Mouse (Mus musculus) c-Kit-positive CD71-negative TER-119-negative erythroid progenitor cells, embryonic 14.5 days (primary cell): ENCODE measurements at regions not wholly inside any gene's neighbourhood (a gene's known extent, or its start where the extent isn't known, plus 50 kb on each side); places are given as distances from the start of the nearest gene placed in this dataset.

ENCODE experiments used
- DNase-seq: peaks from one replicate; pipeline ENCODE4 v3.0.0-alpha.2; 2013; ENCODE audit warnings: low read depth

GRCm38 (mm10) chr2:50942741-50943140, 206.2 kb downstream of the Rnd3 start:
- DNase-seq = no peak

GRCm38 (mm10) chr2:50932936-50933335, 216.0 kb downstream of the Rnd3 start:
- DNase-seq = no peak

DNA sequence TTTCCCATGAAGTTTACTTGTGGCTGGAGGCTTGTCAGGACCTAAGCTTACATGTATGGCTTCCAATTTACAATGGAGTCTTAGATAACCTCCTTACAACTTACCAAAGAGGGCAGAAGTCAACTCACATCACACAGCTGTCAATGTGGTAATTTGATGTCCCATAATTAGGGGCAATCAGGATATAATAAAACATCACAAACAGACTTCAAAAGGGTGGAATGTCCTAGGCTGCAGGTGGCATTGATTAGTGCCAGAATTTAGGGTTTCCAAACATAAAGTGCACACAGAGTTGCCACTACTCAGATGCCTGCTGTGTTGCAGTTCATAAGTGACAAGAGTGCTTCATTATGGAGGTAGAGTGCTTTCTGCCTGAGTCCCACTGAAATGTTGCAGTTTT, 227.9 kb downstream of the Rnd3 start:
- no peak for DNase-seq

DNA sequence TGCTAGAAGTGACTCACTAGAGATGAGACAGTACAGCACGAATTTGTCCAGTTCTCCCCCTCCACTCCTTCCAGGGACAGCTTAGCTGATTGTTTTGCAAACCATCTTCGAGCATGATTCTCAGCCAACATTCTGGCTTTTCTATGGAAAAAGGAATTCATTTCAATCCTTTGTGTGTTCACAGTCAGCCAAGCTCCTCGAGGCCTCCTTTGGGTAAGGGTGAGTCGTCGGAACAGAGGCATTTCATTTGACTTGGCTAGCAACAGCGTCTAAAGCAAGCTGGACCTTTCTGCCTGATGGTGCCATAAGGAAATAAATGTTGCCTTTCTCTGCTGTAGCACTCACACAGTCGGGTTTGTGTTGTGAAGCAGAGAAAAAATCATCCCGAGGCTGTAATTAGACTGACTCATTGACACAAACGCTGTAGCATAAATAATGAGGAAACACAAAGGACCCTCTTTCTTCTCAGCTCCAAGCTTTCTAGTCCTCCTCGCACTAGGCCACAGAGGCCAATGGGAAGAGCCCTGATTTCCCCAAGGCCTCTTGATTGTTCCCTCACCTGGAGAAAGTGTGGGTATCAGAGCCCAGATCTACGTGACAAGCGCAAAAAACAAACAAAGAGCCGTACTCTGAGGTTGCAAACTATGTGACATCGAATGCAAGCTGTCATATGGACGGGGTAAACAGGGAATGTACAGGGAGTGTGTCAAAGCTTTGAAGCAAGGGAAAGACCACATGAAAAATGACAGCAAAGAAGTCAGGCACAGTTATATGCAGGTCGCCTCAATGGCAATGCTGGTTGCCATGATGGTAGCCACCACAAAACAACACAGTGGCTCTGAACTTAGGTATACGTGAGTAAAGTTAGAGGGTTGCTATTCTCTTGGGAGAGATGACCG, 232.3 kb downstream of the Rnd3 start:
- no peak for DNase-seq

DNA sequence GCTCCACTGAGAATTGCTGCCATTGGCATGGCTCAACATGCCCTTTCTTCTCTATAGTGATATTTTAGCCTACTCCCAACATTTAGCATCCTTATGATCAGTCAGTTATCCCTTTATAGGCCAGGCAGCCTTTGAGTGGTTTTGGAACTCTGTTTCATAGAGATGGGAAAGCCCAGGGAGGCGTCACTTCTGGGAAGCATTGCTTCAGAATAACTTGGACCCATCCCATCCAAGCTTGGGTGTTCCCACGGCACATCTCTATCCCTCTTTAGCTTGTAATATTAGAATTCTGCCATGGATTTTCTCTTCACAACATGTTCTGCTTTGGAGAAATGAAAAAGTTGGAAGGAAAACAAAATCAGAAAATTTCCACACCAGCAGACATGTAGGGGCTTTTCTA, 233.8 kb downstream of the Rnd3 start:
- DNase-seq = no peak

GRCm38 (mm10) chr2:50914176-50914575, 234.7 kb downstream of the Rnd3 start:
- DNase-seq = no peak

DNA sequence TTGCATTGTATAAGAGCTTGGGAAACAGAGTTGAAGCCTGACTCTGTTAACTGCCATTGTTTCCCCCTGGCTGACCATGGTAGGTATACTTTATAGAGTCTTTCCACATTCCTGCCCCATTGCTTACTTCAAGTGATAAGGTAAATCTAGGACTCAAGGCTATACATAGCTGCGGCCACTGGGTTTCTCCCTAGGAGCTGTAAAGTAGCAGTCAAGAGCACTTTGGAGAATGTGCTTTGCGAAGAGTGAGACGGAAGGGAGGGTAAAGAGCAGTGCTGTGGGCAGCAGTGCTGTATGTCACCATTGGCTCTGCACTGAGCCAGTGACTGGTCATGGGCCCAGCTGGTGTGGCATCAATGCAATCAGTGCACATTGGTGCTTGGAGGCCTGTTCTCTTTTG, 240.1 kb downstream of the Rnd3 start:
- no peak for DNase-seq

DNA sequence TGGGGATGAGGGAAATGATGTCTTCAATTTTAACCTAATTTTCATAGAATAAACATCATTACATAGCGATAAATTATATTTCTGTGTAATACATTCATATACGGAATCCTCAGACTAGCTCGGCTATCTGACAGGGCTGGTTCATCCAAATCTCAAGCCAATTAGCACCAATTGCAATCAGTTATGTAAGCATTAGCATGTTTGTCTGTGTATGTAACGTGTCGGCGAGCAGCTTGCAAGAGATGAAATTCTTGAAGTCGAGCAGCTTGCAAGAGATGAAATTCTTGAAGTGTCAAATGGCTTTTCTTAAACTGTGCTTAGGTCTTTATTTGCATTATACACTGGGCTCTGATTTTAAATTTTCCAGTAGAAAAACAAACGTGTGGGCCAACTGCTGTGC, 246.2 kb downstream of the Rnd3 start:
- DNase-seq = no peak

DNA sequence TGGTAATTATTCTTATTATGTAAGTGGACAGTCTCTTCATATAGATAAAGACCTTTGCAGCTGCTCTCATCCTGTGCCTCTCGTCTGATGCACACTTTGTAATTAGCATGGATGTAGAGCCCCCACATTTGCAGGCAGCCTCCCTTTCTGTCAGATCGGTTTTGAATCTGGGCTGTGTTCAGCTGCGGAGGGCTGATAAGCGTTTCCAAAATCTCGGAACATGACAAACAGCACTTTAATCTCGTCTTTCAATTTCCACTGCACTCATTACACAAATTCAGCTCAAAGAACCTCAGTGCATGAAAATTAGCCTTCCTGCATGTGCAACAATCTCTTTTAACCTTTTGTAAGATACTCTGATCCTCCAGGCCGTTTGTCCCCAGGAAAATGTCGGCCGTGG, 246.7 kb downstream of the Rnd3 start:
- DNase-seq = no peak

GRCm38 (mm10) chr2:50888992-50889391, 259.9 kb downstream of the Rnd3 start:
- no peak for DNase-seq

DNA sequence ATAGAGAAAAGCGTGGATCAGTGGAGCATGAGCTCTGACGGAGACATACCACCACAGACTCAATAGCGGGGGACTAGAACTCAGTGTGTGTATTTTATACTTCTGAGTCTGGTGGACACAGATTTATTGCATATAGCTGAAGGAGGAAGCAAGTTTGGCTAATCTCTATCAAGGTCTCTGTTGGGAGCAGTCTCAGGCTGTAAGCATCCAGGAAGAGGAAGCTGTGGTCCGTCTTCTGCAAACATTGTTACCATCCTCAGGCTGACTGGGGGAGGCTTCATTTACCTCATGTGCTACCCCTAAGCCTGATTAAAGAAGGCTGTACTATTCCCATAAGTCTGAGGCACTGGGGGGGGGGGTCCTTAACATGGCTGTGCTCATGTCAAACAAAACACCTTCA, 261.0 kb downstream of the Rnd3 start:
- DNase-seq = no peak

- DNase-seq = no peak
Measured at GRCm38 (mm10) chr2:50885924-50886315, 263.0 kb downstream of the Rnd3 start.

GRCm38 (mm10) chr2:50885280-50885923, 263.5 kb downstream of the Rnd3 start:
- DNase-seq = no peak

DNA sequence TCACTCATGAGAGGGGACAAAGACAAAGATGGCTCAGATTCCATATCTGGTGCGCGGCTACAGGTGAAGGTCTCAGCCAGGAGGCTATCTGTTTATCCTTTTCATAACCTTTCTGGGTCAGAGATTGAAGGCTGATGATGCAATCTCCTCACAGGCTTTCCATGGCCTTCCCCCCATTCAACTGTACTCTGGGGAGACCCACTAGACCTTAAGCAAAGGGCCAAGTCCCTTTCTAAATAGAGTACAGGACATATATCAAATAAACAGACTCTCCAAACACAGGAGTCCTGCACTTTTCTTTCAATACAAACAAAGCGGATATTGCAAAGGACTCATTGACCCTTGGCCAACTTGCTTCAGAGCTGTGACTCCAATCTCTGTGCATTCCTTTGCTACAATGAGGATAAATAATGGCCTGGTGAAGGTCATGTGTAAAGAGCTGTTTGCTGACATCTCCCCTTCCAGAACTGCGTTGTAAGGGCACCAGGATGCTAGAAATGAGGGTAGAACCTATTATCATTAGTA, 267.3 kb downstream of the Rnd3 start:
- DNase-seq = no peak

- DNase-seq = no peak
Measured at GRCm38 (mm10) chr2:50880806-50881205, 268.1 kb downstream of the Rnd3 start.

DNA sequence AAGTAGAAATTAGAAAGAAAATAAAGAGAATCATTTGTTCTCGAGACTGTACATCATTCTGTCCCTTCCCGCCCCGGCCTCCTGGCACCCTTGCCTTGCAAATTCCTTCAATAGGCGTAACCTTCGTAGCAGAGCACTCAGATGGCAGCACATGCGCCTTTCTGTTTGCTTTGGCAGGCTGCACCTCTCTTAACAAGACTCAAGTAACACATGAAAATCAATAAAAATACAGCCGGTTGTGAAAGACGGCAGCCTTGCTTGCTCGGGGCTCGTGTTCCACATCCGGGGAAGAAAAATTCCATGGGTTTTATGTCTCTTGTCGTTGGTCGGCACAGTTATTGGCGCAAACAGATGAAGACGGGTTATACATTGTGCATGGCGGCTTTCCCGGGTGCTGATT, 271.2 kb downstream of the Rnd3 start:
- DNase-seq = no peak

DNA sequence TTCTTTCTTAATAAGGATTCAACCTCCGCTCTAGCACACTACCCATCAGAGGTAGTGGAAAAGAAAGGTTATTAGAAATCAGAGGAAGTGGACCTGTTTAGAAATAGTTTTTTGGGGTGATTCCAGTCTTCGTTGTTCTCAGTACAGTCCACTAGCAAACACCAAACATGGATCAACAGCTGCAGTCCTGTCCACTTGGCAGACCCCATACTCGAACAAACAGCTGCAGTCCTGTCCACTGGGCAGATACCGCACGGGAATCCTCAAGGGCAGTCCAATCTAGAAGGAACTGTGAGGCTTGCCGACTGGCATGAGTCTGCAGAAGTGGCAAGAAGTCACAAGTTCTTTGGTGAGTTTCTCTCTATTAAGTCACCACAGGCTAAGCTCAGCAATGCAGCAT, 273.8 kb downstream of the Rnd3 start:
- no peak for DNase-seq

DNA sequence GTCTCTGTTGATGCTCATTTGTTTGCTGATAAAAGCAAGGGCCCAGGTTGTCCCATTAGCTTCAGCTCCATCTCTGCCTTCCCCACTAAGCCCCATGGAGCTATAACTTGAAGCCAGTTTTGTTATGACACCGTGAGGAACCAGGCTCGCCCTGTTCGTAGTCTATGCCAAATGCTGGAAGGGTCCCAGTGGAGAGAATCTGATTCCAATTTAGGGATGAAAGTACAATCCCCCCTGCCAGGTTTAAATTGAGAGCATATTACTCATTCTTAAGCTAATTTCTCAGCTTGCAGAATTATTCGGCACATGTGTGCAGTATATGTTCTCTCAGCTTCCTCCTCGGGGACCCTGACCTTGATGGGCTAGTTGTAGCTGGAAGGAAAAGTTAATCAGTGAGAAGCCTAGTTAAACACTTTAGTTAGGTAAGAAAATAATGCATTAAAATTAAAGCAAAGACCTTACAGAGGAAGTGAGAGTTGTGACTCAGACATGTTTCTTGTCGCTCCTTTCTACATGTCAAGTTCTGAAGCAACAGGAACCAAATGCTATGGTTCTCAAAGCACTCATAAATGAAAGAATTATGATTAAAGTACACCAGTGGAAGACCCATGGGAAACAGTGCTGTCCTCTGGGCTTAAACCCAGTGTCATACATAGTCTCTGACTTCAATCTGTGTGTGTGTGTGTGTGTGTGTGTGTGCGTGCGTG, 295.2 kb downstream of the Rnd3 start:
- DNase-seq = no peak

DNA sequence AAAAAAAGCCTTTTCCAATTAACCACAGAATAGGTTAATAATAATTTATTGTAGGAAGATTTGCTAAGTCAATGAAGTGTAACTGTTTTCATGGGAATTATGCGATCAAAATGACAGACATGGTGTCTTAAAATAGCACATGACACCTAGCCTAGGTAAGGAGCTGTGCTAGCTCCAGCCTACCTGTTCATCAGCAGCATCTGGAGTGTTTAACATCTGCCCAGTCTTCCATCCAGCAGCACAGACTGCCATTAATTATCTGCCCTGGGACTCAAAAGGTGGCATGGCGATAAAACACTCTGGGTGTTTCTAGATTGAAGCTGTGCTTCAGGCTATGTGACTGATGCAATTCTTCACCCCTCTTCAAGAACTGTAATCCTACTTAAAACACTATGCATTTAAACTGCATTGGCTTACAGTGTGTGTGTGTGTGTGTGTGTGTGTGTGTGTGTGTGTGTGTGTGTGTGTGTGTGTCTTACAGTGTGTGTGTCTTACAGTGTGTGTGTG, 296.4 kb downstream of the Rnd3 start:
- DNase-seq = no peak

GRCm38 (mm10) chr2:50850071-50850470, 298.8 kb downstream of the Rnd3 start:
- DNase-seq = no peak

- DNase-seq = peak; percentile 48
Measured at GRCm38 (mm10) chr2:50841881-50842280, 307.0 kb downstream of the Rnd3 start.

DNA sequence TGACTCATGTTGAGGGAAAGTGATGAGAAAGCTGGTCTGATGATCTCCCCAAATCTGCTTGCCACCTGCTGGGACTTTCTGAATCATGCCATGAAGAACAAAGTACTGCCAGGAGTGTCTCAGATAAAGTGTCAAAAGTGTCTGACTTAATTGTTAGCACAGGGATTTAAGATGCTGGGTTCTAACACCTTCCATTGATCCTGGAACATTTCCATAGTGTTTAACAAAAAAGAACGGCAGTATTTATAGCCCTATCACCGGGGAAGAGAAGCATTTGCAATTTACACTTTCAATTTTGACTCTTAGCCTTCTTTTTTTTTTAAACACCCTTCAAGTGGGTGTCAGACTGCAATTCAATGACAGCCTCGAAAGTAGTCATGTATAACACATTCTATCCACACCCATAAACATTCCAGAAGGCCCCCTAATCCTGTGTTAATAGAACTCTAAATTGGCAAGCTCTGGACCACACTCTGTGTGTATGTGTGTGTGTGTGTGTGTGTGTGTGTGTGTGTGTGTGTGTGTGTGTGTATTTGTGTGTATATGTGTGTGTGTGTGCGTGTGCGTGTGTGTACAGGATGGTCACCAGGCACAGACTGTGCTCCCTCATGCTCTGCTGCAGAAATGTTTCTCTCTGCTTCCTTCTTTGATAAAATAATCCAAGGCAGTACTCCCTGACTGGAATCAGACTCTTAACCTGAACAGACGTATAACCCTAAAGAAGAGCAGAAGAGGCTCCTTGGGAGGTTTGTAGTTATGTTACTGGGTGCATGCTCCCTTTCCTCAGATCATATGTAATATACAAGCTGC, 313.2 kb downstream of the Rnd3 start:
- DNase-seq = no peak
